Mouse (Mus musculus) large intestine, adult 2 months (tissue): ENCODE results near the gene Ahsg. TPM values are rescaled to one million over a fixed set of nuclear protein-coding genes. Genes with fewer than 3 reads are reported as not detected.

Experiments
- DNase-seq: peaks from one replicate; pipeline ENCODE4 v3.0.0-alpha.2; 2012; ENCODE audit warnings: low read depth, low spot score
- WGBS: fragments of 180-500 bp; shearing (Covaris S2); methylation state at CpG from one replicate; pipeline ENCODE4 v1.1.7; 2018; 5-methylcytosine and 5-hydroxymethylcytosine counted together
- polyA plus RNA-seq: library from polyadenylated mRNA; depleted of rRNA; stranded (reverse); fragments of >200 nt; gene quantifications from 2 replicates; pipeline ENCODE4 v1.2.3, GENCODE M21; 2012; rRNA removed

The Ahsg gene
- 0.21 and 0.56 TPM in 2 replicates for polyA plus RNA-seq

GRCm38 (mm10) chr16:22890683-22891510 lies at the start of gene Ahsg:
Ahsg (plus strand) TSS chr16:22891277.
- no peak for DNase-seq
- 79% methylated on average over 11 of the region's 11 CpGs for WGBS

- whole genome bisulfite sequencing: 80% methylated on average over 5 of the region's 5 CpGs
- no peak for DNase-seq
Observed at GRCm38 (mm10) chr16:22842871-22843270, 48.2 kb upstream of the Ahsg start.

GRCm38 (mm10) chr16:22844061-22844801 lies 46.8 kb upstream of the Ahsg start:
- DNase-seq: peak; percentile 91
- WGBS: 1% methylated on average over 26 of the region's 26 CpGs

GRCm38 (mm10) chr16:22844834-22845233 lies 46.2 kb upstream of the Ahsg start:
- 13% methylated on average over 5 of the region's 5 CpGs for WGBS
- DNase-seq: no peak

- DNase-seq: no peak
- 40% methylated on average over 4 of the region's 4 CpGs for WGBS
Observed at GRCm38 (mm10) chr16:22845481-22845880, 45.6 kb upstream of the Ahsg start.

GRCm38 (mm10) chr16:22847686-22848085 lies 43.4 kb upstream of the Ahsg start:
- WGBS: 58% methylated on average over 1 of the region's 1 CpGs

GRCm38 (mm10) chr16:22848331-22848730 lies 42.7 kb upstream of the Ahsg start:
- no peak for DNase-seq
- 88% methylated on average over 1 of the region's 1 CpGs for WGBS

More at GRCm38 (mm10) chr16:22847686-22848085, 43.4 kb upstream of the Ahsg start:
- no peak for DNase-seq

- 35% methylated on average over 4 of the region's 4 CpGs for WGBS
- no peak for DNase-seq
Observed at GRCm38 (mm10) chr16:22852709-22853108, 38.4 kb upstream of the Ahsg start.

GRCm38 (mm10) chr16:22856773-22857172 lies 34.3 kb upstream of the Ahsg start:
- no peak for DNase-seq
- WGBS: 5% methylated on average over 9 of the region's 9 CpGs

GRCm38 (mm10) chr16:22857431-22858113 lies 33.5 kb upstream of the Ahsg start, which contains the start of the genes Tbccd1 and Dnajb11:
Tbccd1 (minus strand) TSS chr16:22857669.
Dnajb11 (plus strand) TSS chr16:22857845.
- WGBS: under 1% methylated on average over 62 of the region's 62 CpGs
- peak; percentile 100 for DNase-seq

GRCm38 (mm10) chr16:22872397-22872796 lies 18.7 kb upstream of the Ahsg start:
- DNase-seq: no peak
- 93% methylated on average over 8 of the region's 8 CpGs for WGBS

- DNase-seq: no peak
- WGBS: 79% methylated on average over 4 of the region's 4 CpGs
Observed at GRCm38 (mm10) chr16:22873369-22873768, 17.7 kb upstream of the Ahsg start.

- 42% methylated on average over 9 of the region's 9 CpGs for WGBS
- DNase-seq: no peak
Observed at GRCm38 (mm10) chr16:22876218-22877043, 14.6 kb upstream of the Ahsg start.

- DNase-seq: no peak
- WGBS: 57% methylated on average over 11 of the region's 11 CpGs
Observed at GRCm38 (mm10) chr16:22877660-22878390, 13.3 kb upstream of the Ahsg start.

- 83% methylated on average over 7 of the region's 7 CpGs for WGBS
- DNase-seq: no peak
Observed at GRCm38 (mm10) chr16:22878716-22879115, 12.4 kb upstream of the Ahsg start.

GRCm38 (mm10) chr16:22879945-22880595 lies 11.0 kb upstream of the Ahsg start:
- no peak for DNase-seq
- WGBS: 62% methylated on average over 7 of the region's 7 CpGs

GRCm38 (mm10) chr16:22880900-22881299 lies 10.2 kb upstream of the Ahsg start:
- 40% methylated on average over 6 of the region's 6 CpGs for WGBS
- no peak for DNase-seq

GRCm38 (mm10) chr16:22881487-22881886 lies 9.6 kb upstream of the Ahsg start:
- 27% methylated on average over 4 of the region's 4 CpGs for WGBS

More at GRCm38 (mm10) chr16:22881487-22881886, 9.6 kb upstream of the Ahsg start:
- DNase-seq: no peak
